Mouse (Mus musculus) ES-Bruce4 (cell line): Measurements from ENCODE around the gene 4930452B06Rik.

Experiments used
- CTCF ChIP-seq: IDR thresholded peaks from one replicate; pipeline ENCODE4 v1.8.1; 2011; ENCODE audit warnings: low read depth, low read length
- EP300 ChIP-seq: IDR thresholded peaks from 2 replicates; pipeline ENCODE4 v1.6.1; 2011; ENCODE audit warnings: low read depth, low read length; ENCODE audit not compliant: insufficient read depth
- POLR2A ChIP-seq: IDR thresholded peaks from one replicate; pipeline ENCODE4 v1.8.1; 2011; ENCODE audit warnings: low read length; ENCODE audit not compliant: insufficient read depth

GRCm38 (mm10) chr14:8392181-8392825 is 273.7 kb downstream of the 4930452B06Rik start:
- TF ChIP-seq CTCF (no peak), EP300 (no peak), POLR2A (no peak)
